Mouse (Mus musculus): ENCODE data around the gene Aldh16a1. TPM values are rescaled to one million over a fixed set of nuclear protein-coding genes. Genes with fewer than 3 reads are reported as not detected.
"Not testable (repeated sequence)": the region's sequence is repeated elsewhere in the genome, so short reads cannot be mapped to it uniquely, and the experiment has no call there.

Gene Aldh16a1
- total RNA-seq, 1 experiment from 2014 or later: 106 TPM

GRCm38 (mm10) chr7:45157459-45157858 is 3.1 kb upstream of the Aldh16a1 start:
- no peak for DNase-seq

GRCm38 (mm10) chr7:45156206-45156605 is 1.8 kb upstream of the Aldh16a1 start:
- no peak for DNase-seq

- DNase-seq: no peak
Observed at GRCm38 (mm10) chr7:45155590-45155989, 1.2 kb upstream of the Aldh16a1 start.

- peak; percentile 44 for DNase-seq
Observed at GRCm38 (mm10) chr7:45154993-45155514, 670 bp upstream of the Aldh16a1 start.

- DNase-seq: no peak
Observed at GRCm38 (mm10) chr7:45153586-45153985, 798 bp downstream of the Aldh16a1 start.

GRCm38 (mm10) chr7:45153052-45153451 is 1.3 kb downstream of the Aldh16a1 start:
- not testable (repeated sequence) for DNase-seq

GRCm38 (mm10) chr7:45151303-45151702 is 3.1 kb downstream of the Aldh16a1 start:
- no peak for DNase-seq

- DNase-seq: no peak
Observed at GRCm38 (mm10) chr7:45150321-45150720, 4.1 kb downstream of the Aldh16a1 start.

- DNase-seq: no peak
Observed at GRCm38 (mm10) chr7:45149545-45149944, 4.8 kb downstream of the Aldh16a1 start.

- DNase-seq: no peak
Observed at GRCm38 (mm10) chr7:45148534-45149098, 5.8 kb downstream of the Aldh16a1 start.

GRCm38 (mm10) chr7:45147899-45148298 is 6.5 kb downstream of the Aldh16a1 start:
- no peak for DNase-seq

GRCm38 (mm10) chr7:45147267-45147666 is 7.1 kb downstream of the Aldh16a1 start:
- no peak for DNase-seq

GRCm38 (mm10) chr7:45145460-45145859 is 8.9 kb downstream of the Aldh16a1 start:
- DNase-seq: no peak

- no peak for DNase-seq
Observed at GRCm38 (mm10) chr7:45144368-45145174, 9.8 kb downstream of the Aldh16a1 start.

- no peak for DNase-seq
Observed at GRCm38 (mm10) chr7:45141914-45142313, 12.5 kb downstream of the Aldh16a1 start.

GRCm38 (mm10) chr7:45141319-45141718 is 13.1 kb downstream of the Aldh16a1 start:
- no peak for DNase-seq

- DNase-seq: peak; percentile 47
Observed at GRCm38 (mm10) chr7:45139904-45140723, 14.3 kb downstream of the Aldh16a1 start.

- DNase-seq: no peak
Observed at GRCm38 (mm10) chr7:45138403-45138802, 16.0 kb downstream of the Aldh16a1 start.

- DNase-seq: no peak
Observed at GRCm38 (mm10) chr7:45137171-45138006, 17.0 kb downstream of the Aldh16a1 start.

GRCm38 (mm10) chr7:45135993-45136567 is 18.3 kb downstream of the Aldh16a1 start, which contains the start of the genes Gm45713 and Flt3l:
TSS of gene Gm45713 (minus strand) at chr7:45136231.
TSS of gene Flt3l (minus strand) at chr7:45136432.
- peak; percentile 92 for DNase-seq

GRCm38 (mm10) chr7:45135370-45135769 is 19.0 kb downstream of the Aldh16a1 start:
- no peak for DNase-seq
